Comparison of ENCODE assay signal across 15 mouse cellular contexts in genomic region chr5:9163411-9163810, GRCm38 (mm10).
"Had no signal": no experiment of that assay in that cellular context is flagged by ENCODE, and none has a peak within 500 bp of the region (broad histone marks: within the 10 kb centered on the region; RNA-seq: fewer than 3 reads in every experiment).

No protein-coding gene starts in this region.

- H3K36me3 ChIP-seq: midbrain, embryonic 12.5 days; neural tube, embryonic 13.5 days; neural tube, embryonic 15.5 days; stomach, embryonic 15.5 days had no signal

- H3K4me3 ChIP-seq: midbrain, embryonic 12.5 days; neural tube, embryonic 13.5 days; neural tube, embryonic 15.5 days; stomach, embryonic 15.5 days had no signal

- H3K27me3 ChIP-seq: midbrain, embryonic 12.5 days; neural tube, embryonic 13.5 days; neural tube, embryonic 15.5 days; stomach, embryonic 15.5 days had no signal

- H3K4me1 ChIP-seq: stomach, embryonic 15.5 days had no signal

- DNase-seq: liver, postnatal 0 days; lung, embryonic 14.5 days; lung, postnatal 10 days; lung, postnatal 4 days; midbrain, embryonic 14.5 days; right cerebral cortex, postnatal 14 days; thymus, adult 2 months; thymus, postnatal 25 days; thymus, postnatal 4 days had no signal

- H3K27ac ChIP-seq: midbrain, embryonic 10.5 days; midbrain, embryonic 12.5 days; neural tube, embryonic 13.5 days; neural tube, embryonic 15.5 days; stomach, embryonic 15.5 days; stomach, postnatal 0 days had no signal

- H3K9me3 ChIP-seq: midbrain, embryonic 10.5 days; midbrain, embryonic 12.5 days; neural tube, embryonic 13.5 days; neural tube, embryonic 15.5 days; stomach, embryonic 15.5 days had no signal
